Mouse (Mus musculus) embryonic facial prominence, embryonic 13.5 days (tissue): ENCODE results near the gene Exoc6b. TPM values are rescaled to one million over a fixed set of nuclear protein-coding genes. Genes with fewer than 3 reads are reported as not detected.

Source experiments
- ATAC-seq: fragments of 200-750 bp; cut with Nextera tagmentation; 2 replicates; pipeline ENCODE4 v1.8.0; 2017; ENCODE audit warnings: low read depth; ENCODE audit not compliant: insufficient number of reproducible peaks, insufficient read depth, low FRiP score, low TSS enrichment
- H3K27ac ChIP-seq: fragments of 300-500 bp; sonication (generic); 2 replicates; pipeline ENCODE4 v1.5.1; 2015; ENCODE audit warnings: moderate library complexity, mild to moderate bottlenecking, inconsistent platforms
- H3K27me3 ChIP-seq: fragments of 300-500 bp; sonication (generic); 2 replicates; pipeline ENCODE4 v1.6.1; 2015; ENCODE audit warnings: mild to moderate bottlenecking, inconsistent platforms
- H3K36me3 ChIP-seq: fragments of 300-500 bp; sonication (generic); 2 replicates; pipeline ENCODE4 v1.6.1; 2015; ENCODE audit warnings: mild to moderate bottlenecking, inconsistent platforms
- H3K4me1 ChIP-seq: fragments of 300-500 bp; sonication (generic); 2 replicates; pipeline ENCODE4 v1.6.1; 2015; ENCODE audit warnings: inconsistent platforms
- H3K4me2 ChIP-seq: fragments of 300-500 bp; sonication (generic); 2 replicates; pipeline ENCODE4 v1.6.1; 2015; ENCODE audit warnings: moderate library complexity, mild to moderate bottlenecking, inconsistent platforms
- H3K4me3 ChIP-seq: fragments of 300-500 bp; sonication (generic); 2 replicates; pipeline ENCODE4 v1.5.1; 2015; ENCODE audit warnings: mild to moderate bottlenecking, inconsistent platforms
- H3K9ac ChIP-seq: fragments of 300-500 bp; sonication (generic); 2 replicates; pipeline ENCODE4 v1.6.1; 2015; ENCODE audit warnings: mild to moderate bottlenecking, inconsistent platforms
- H3K9me3 ChIP-seq: fragments of 300-500 bp; sonication (generic); 2 replicates; pipeline ENCODE4 v1.6.1; 2016; ENCODE audit warnings: inconsistent platforms
- WGBS: fragments of 180-500 bp; shearing (Covaris S2); methylation state at CpG from one replicate; pipeline ENCODE4 v1.1.7; 2015; ENCODE audit warnings: mixed read lengths; 5-methylcytosine and 5-hydroxymethylcytosine counted together
- polyA plus RNA-seq: library from polyadenylated mRNA; unstranded; fragments of >200 nt; fragmentation: Nextera tagmentation; extraction: Ambion mirVana; gene quantifications from 2 replicates; pipeline ENCODE4 v1.2.1, GENCODE M21; 2015

Gene Exoc6b
- polyA plus RNA-seq, 1 experiment from 2014 or later = 40.9 TPM

- H3K4me3 ChIP-seq = no peak overlapping the region
- ATAC-seq = no peak
- 27% methylated on average over 1 of the region's 1 CpGs for WGBS
- no peak overlapping the region for H3K4me2 ChIP-seq
- H3K9me3 ChIP-seq = no peaks in the 10 kb centered on the region
- H3K36me3 ChIP-seq = no peaks in the 10 kb centered on the region
- no peak overlapping the region for H3K9ac ChIP-seq
- H3K27me3 ChIP-seq = no peaks in the 10 kb centered on the region
- H3K4me1 ChIP-seq = peaks cover 28% of the 10 kb centered on the region
- no peak overlapping the region for H3K27ac ChIP-seq
Observed at GRCm38 (mm10) chr6:84698288-84698673, 371.0 kb downstream of the Exoc6b start.

GRCm38 (mm10) chr6:84697474-84698287, 371.6 kb downstream of the Exoc6b start:
- H3K9me3 ChIP-seq = no peaks in the 10 kb centered on the region
- H3K27ac ChIP-seq = no peak overlapping the region
- H3K4me2 ChIP-seq = no peak overlapping the region
- H3K4me3 ChIP-seq = no peak overlapping the region
- WGBS = 37% methylated on average over 9 of the region's 9 CpGs
- peaks cover 34% of the 10 kb centered on the region for H3K4me1 ChIP-seq
- no peak for ATAC-seq
- no peak overlapping the region for H3K9ac ChIP-seq
- H3K27me3 ChIP-seq = no peaks in the 10 kb centered on the region
- H3K36me3 ChIP-seq = no peaks in the 10 kb centered on the region

GRCm38 (mm10) chr6:84693844-84694243, 375.5 kb downstream of the Exoc6b start:
- ATAC-seq = 0 out of 2 replicates have a peak, but pooled peaks have one; percentile 26
- 32% methylated on average over 4 of the region's 4 CpGs for WGBS
- H3K4me1 ChIP-seq = peaks cover 63% of the 10 kb centered on the region
- H3K36me3 ChIP-seq = no peaks in the 10 kb centered on the region
- H3K27ac ChIP-seq = peak overlapping the region; percentile 48; the same call in 1 of the 2 replicates
- no peaks in the 10 kb centered on the region for H3K27me3 ChIP-seq
- H3K4me2 ChIP-seq = no peak overlapping the region
- H3K4me3 ChIP-seq = no peak overlapping the region
- no peak overlapping the region for H3K9ac ChIP-seq
- no peaks in the 10 kb centered on the region for H3K9me3 ChIP-seq

- 44% methylated on average over 2 of the region's 2 CpGs for WGBS
- H3K4me3 ChIP-seq = no peak overlapping the region
- H3K27ac ChIP-seq = peak overlapping the region; percentile 48; the same call in 1 of the 2 replicates
Observed at GRCm38 (mm10) chr6:84693204-84693603, 376.1 kb downstream of the Exoc6b start.

GRCm38 (mm10) chr6:84691907-84692306, 377.4 kb downstream of the Exoc6b start:
- H3K36me3 ChIP-seq = no peaks in the 10 kb centered on the region
- no peak overlapping the region for H3K9ac ChIP-seq
- 70% methylated on average over 3 of the region's 3 CpGs for WGBS
- H3K27me3 ChIP-seq = no peaks in the 10 kb centered on the region
- ATAC-seq = no peak
- H3K4me3 ChIP-seq = no peak overlapping the region
- H3K27ac ChIP-seq = no peak overlapping the region
- H3K9me3 ChIP-seq = no peaks in the 10 kb centered on the region
- peaks cover 52% of the 10 kb centered on the region for H3K4me1 ChIP-seq
- no peak overlapping the region for H3K4me2 ChIP-seq

More at GRCm38 (mm10) chr6:84693204-84693603, 376.1 kb downstream of the Exoc6b start:
- Histone ChIP-seq H3K27me3 (no peaks in the 10 kb centered on the region), H3K9me3 (no peaks in the 10 kb centered on the region), H3K4me2 (no peak overlapping the region), H3K36me3 (no peaks in the 10 kb centered on the region), H3K4me1 (peaks cover 64% of the 10 kb centered on the region), H3K9ac (no peak overlapping the region)
- no peak for ATAC-seq

- Histone ChIP-seq H3K9ac (no peak overlapping the region), H3K36me3 (no peaks in the 10 kb centered on the region), H3K9me3 (peaks cover 9% of the 10 kb centered on the region), H3K27me3 (no peaks in the 10 kb centered on the region), H3K4me3 (no peak overlapping the region), H3K4me1 (no peaks in the 10 kb centered on the region), H3K4me2 (no peak overlapping the region), H3K27ac (no peak overlapping the region)
- WGBS = 78% methylated on average over 3 of the region's 3 CpGs
- no peak for ATAC-seq
Observed at GRCm38 (mm10) chr6:84677770-84678169, 391.5 kb downstream of the Exoc6b start.

GRCm38 (mm10) chr6:84674936-84675335, 394.4 kb downstream of the Exoc6b start:
- H3K9me3 ChIP-seq = peaks cover 17% of the 10 kb centered on the region
- H3K9ac ChIP-seq = no peak overlapping the region
- no peaks in the 10 kb centered on the region for H3K27me3 ChIP-seq
- no peak for ATAC-seq
- WGBS = 90% methylated on average over 3 of the region's 3 CpGs
- no peak overlapping the region for H3K4me2 ChIP-seq
- H3K4me3 ChIP-seq = no peak overlapping the region
- H3K36me3 ChIP-seq = peaks cover 5% of the 10 kb centered on the region; the same call in 1 of the 2 replicates
- no peaks in the 10 kb centered on the region for H3K4me1 ChIP-seq
- no peak overlapping the region for H3K27ac ChIP-seq

GRCm38 (mm10) chr6:84674136-84674535, 395.2 kb downstream of the Exoc6b start:
- Histone ChIP-seq H3K27me3 (no peaks in the 10 kb centered on the region), H3K27ac (no peak overlapping the region), H3K9me3 (peaks cover 17% of the 10 kb centered on the region), H3K9ac (no peak overlapping the region), H3K36me3 (peaks cover 5% of the 10 kb centered on the region; the same call in 1 of the 2 replicates), H3K4me2 (no peak overlapping the region), H3K4me1 (no peaks in the 10 kb centered on the region), H3K4me3 (no peak overlapping the region)
- WGBS = 85% methylated on average over 7 of the region's 7 CpGs
- ATAC-seq = no peak

- Histone ChIP-seq H3K9ac (no peak overlapping the region), H3K27me3 (no peaks in the 10 kb centered on the region), H3K27ac (no peak overlapping the region), H3K4me1 (peaks cover 17% of the 10 kb centered on the region), H3K9me3 (no peaks in the 10 kb centered on the region), H3K4me2 (no peak overlapping the region), H3K4me3 (no peak overlapping the region), H3K36me3 (no peaks in the 10 kb centered on the region)
- ATAC-seq = no peak
- 79% methylated on average over 2 of the region's 2 CpGs for WGBS
Observed at GRCm38 (mm10) chr6:84661451-84662112, 407.7 kb downstream of the Exoc6b start.

GRCm38 (mm10) chr6:84660982-84661381, 408.3 kb downstream of the Exoc6b start:
- ATAC-seq = no peak
- H3K4me3 ChIP-seq = no peak overlapping the region
- 82% methylated on average over 1 of the region's 1 CpGs for WGBS
- H3K4me1 ChIP-seq = peaks cover 23% of the 10 kb centered on the region
- H3K9ac ChIP-seq = no peak overlapping the region
- no peak overlapping the region for H3K4me2 ChIP-seq
- H3K27ac ChIP-seq = no peak overlapping the region
- no peaks in the 10 kb centered on the region for H3K9me3 ChIP-seq
- H3K27me3 ChIP-seq = no peaks in the 10 kb centered on the region
- no peaks in the 10 kb centered on the region for H3K36me3 ChIP-seq

- H3K36me3 ChIP-seq = no peaks in the 10 kb centered on the region
- no peak overlapping the region for H3K4me2 ChIP-seq
- H3K9ac ChIP-seq = no peak overlapping the region
- peak overlapping the region; percentile 66; the same call in 1 of the 2 replicates for H3K27ac ChIP-seq
- 18% methylated on average over 1 of the region's 1 CpGs for WGBS
- peaks cover 20% of the 10 kb centered on the region for H3K4me1 ChIP-seq
- H3K9me3 ChIP-seq = no peaks in the 10 kb centered on the region
- no peaks in the 10 kb centered on the region for H3K27me3 ChIP-seq
- peak; percentile 43; the same call in 1 of the 2 replicates for ATAC-seq
- no peak overlapping the region for H3K4me3 ChIP-seq
Observed at GRCm38 (mm10) chr6:84657091-84657490, 412.2 kb downstream of the Exoc6b start.

- no peak overlapping the region for H3K9ac ChIP-seq
- H3K4me1 ChIP-seq = peaks cover 20% of the 10 kb centered on the region
- no peaks in the 10 kb centered on the region for H3K9me3 ChIP-seq
- peak overlapping the region; percentile 60 for H3K27ac ChIP-seq
- no peaks in the 10 kb centered on the region for H3K36me3 ChIP-seq
- WGBS = 6% methylated on average over 2 of the region's 2 CpGs
- H3K27me3 ChIP-seq = no peaks in the 10 kb centered on the region
- H3K4me3 ChIP-seq = no peak overlapping the region
- ATAC-seq = 0 out of 2 replicates have a peak, but pooled peaks have one; percentile 37
- no peak overlapping the region for H3K4me2 ChIP-seq
Observed at GRCm38 (mm10) chr6:84656680-84657079, 412.6 kb downstream of the Exoc6b start.
